Mouse (Mus musculus) liver, postnatal 0 days (tissue): ENCODE measurements around the gene Gm20431.

Experiments
- CTCF ChIP-seq: sonication (generic); IDR thresholded peaks from 2 replicates; pipeline ENCODE4 v1.5.1; 2016; ENCODE audit warnings: antibody characterized with exemption, low read depth
- EP300 ChIP-seq: IDR thresholded peaks from 2 replicates; pipeline ENCODE4 v1.6.1; 2016; ENCODE audit warnings: antibody characterized with exemption, low read depth, mild to moderate bottlenecking

GRCm38 (mm10) chr2:167588774-167589577, 72.3 kb downstream of the Gm20431 start:
- TF ChIP-seq EP300, result no peak; the same call in 1 of the 2 replicates
- no peak for TF ChIP-seq CTCF
